Mouse (Mus musculus) spleen, postnatal 14 days (tissue): ENCODE results near the gene Ppp4r1.

ENCODE experiments used
- DNase-seq, 2 experiments: peaks; one replicate each; pipeline ENCODE4 v3.0.0; 2021 to 2022; ENCODE audit warnings: low spot score in 2 of 2

The Ppp4r1 gene

GRCm38 (mm10) chr17:65802026-65802425, 19.7 kb downstream of the Ppp4r1 start:
- no peak for DNase-seq

DNA sequence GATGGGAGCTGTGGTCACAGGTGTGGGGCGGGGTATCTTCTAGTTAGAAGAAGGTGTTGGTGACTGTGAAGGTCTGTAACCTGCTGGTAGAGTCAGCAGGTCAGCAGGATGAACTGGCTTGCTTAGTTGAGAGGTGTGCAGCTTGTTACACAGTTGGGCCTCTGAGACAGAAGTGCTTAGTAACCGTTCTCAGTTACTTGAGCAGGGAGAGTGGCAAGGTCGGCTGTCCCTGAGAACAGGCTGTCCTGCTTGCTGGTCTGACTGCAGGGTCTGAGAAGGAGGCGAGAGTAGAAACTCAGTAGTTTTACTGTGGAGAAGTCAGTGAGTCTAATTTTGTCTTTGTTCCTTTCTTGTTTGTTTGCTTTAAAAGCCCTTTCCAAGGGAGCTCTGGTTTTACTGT, 23.6 kb downstream of the Ppp4r1 start:
- DNase-seq = no peak

DNA sequence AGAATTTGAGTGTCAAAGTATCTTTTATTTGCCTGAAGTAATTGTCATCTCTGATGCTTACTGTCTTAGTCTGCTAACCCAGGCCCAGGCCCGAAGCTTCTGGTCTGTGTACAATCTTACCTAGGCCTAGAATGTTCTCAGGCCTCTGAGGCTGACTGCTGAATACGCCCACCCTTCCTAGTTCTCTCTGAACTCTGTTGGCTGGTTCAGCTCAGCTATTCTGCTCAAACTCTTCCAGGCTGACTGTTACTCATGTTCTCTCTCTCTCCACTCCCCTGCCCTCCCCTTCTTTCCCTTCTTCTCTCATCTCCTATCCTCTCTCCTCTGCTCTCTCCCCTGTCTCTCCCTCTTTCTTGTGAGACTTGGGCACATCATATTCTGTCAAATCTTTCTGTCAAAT, 24.0 kb downstream of the Ppp4r1 start:
- DNase-seq = no peak

- DNase-seq = no peak
These were observed 28.7 kb downstream of the Ppp4r1 start for GRCm38 (mm10) chr17:65811032-65811431.

DNA sequence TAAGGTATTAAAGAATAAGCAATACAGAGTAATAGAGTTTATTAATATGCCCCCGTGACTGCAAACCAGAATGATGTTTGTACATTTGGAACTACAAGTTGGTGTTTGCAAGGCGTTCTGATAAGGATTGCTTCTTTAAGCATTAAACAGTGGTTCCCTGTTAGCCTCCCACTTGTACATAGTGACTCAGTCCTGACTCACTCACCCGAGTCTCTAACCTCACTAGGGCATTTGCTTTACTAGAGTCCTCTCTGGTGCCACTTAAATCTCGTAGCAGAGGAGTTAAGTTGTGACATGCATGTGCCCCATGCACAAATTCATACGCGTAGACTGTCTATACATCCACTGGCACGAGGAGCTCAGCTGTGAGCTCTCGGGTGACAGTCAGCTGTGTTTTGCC, 31.4 kb downstream of the Ppp4r1 start:
- DNase-seq = no peak

- DNase-seq = no peak
These were observed 37.8 kb downstream of the Ppp4r1 start for GRCm38 (mm10) chr17:65820197-65820596.

GRCm38 (mm10) chr17:65822423-65822822, 40.0 kb downstream of the Ppp4r1 start:
- DNase-seq = no peak

GRCm38 (mm10) chr17:65824246-65824645, 41.9 kb downstream of the Ppp4r1 start:
- DNase-seq = no peak

DNA sequence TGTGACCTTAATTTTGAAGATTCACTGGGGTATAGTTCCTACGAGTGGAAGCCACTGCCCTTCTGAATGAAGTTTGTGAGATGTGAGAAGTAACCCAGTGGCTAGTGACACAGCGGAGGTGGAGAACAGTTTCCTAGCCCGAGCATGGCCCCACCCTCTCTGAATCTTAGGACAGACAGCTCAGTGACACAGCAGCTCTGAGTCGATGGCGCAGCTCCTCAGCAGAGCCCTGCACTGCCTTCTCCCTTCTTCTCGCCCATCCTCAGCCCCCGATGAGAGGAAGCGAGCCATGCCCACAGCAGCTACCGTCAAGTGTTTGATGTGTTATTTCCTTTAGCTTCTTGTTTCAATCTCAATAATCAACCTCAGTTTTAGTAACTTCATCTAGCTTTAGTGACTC, 43.9 kb downstream of the Ppp4r1 start:
- DNase-seq = no peak

- DNase-seq = no peak
These were observed 44.9 kb downstream of the Ppp4r1 start for GRCm38 (mm10) chr17:65827119-65827840.

DNA sequence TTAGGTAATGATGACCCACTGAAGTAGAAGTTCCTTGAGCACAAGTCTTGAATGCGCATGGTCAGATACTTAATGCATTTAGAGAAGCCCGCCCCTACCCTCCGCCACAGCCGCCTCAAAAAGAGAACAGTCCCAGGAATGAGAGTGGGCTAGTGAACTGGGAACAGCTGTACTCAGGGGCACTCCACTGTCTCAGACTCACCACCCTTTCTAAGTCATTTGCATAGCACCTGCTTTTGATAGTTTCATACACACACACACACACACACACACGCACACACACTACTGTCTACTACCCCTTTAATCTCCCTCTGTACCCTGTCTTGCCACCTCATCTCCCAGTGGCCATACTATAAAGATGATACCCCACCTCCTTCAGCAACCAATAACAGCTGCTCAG, 45.5 kb downstream of the Ppp4r1 start:
- no peak for DNase-seq

DNA sequence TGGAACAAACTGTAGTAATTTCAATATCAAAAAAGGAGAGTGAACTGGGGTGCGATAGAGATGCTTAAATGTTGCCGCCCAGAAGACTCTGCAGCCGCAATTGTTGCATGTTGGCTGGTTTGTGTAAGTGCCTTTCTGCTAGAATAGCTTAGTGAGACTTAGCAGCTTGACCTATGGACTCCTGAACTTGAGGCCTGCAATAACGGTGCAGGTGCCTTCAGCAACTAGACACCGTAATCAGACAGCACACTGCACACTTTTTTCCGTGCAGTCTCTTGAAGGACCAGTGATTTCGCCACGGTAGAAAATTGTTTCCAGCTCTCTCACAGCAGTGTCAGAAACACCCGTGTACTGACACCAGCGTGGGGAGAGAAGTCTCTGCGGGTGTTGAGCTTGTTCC, 46.6 kb downstream of the Ppp4r1 start:
- no peak for DNase-seq

DNA sequence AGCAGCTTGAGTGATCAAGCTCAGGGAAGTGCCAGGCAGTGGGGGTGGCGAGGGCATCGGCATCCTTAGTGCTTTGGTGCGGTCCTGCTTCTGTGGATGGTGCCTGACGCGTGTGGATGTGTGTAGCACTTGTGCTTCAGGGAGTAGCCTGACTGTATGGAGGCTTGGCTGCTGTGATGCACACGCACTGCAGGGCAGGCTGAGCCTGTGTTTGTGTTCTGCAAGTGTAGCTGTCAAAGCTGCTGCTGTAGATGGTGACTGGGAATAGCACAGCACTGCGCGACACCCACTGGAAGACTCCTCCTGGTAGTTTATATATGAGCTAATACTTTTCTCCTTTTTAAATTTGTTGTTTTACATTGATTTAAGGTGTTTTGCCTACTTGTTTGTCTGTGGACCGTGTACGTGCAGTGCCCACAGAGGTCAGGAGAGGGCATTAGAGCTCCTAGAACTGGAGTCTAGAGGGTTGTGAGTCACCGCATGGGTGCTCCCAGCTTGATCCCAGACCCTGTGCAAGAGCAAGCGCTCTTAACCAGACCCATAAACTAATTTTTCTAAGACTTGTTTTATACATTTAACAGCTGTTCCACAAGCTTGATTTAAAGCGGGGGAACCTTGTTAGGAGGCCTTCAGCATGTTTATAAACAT, 48.0 kb downstream of the Ppp4r1 start:
- no peak for DNase-seq

DNA sequence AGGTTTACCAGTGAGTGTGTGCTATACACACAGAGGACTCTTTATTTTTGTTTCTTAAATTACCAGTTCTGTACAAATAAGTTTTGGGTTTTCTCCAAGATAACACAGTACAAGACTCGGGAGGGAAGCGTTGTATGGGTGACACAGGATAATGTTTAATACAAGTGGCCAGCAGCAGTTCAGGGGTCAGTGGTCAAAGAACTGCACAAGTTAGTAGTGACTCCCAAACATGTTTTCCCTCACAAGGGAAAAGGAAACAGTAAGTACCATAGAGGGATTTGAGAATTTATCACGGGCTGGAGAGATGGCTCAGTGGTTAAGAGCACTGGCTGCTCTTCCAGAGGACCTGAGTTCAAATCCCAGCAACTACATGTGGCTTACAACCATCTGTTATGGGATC, 51.5 kb downstream of the Ppp4r1 start:
- DNase-seq = no peak

- DNase-seq = no peak
These were observed 54.4 kb downstream of the Ppp4r1 start for GRCm38 (mm10) chr17:65836746-65837145.

- DNase-seq = no peak
These were observed 57.3 kb downstream of the Ppp4r1 start for GRCm38 (mm10) chr17:65839541-65840256.

DNA sequence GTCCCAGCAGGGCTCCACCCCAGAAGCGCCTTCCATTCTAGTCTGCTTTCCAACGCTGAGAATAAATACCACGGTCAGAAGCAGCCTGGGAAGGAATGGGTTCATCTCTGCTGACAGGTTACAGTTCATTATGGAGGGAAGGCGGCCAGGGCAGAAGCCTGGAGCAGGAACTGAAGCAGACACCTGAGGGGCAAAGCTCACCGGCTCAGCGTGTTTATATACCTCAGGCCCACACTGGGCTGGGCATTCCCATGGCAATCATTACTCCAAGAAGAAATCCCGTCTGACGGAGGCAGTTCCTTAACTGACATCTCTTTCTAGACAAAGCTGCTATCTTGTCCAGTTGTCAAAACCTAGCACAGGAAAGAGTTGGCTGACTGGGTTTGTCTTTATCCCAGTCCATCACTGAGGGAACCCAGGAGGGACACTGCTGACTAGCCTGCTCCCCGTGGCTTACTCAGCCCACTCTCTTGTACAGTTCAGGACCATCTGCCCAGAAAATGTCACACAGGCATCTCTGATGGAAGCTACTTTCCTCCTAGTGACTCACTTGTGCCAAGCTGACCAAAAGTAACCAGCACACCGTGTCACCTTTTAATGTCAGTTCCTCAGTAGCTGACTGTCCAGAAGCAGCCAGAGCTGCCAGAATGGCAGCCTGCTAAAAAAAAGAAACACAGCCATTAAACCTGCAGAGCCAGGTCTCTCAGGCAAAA, 60.5 kb downstream of the Ppp4r1 start:
- DNase-seq = no peak

GRCm38 (mm10) chr17:65845423-65845822, 63.0 kb downstream of the Ppp4r1 start:
- no peak for DNase-seq

- DNase-seq = no peak
These were observed 65.5 kb downstream of the Ppp4r1 start for GRCm38 (mm10) chr17:65847694-65848449.

- DNase-seq = no peak
These were observed 68.1 kb downstream of the Ppp4r1 start for GRCm38 (mm10) chr17:65850487-65850886.

DNA sequence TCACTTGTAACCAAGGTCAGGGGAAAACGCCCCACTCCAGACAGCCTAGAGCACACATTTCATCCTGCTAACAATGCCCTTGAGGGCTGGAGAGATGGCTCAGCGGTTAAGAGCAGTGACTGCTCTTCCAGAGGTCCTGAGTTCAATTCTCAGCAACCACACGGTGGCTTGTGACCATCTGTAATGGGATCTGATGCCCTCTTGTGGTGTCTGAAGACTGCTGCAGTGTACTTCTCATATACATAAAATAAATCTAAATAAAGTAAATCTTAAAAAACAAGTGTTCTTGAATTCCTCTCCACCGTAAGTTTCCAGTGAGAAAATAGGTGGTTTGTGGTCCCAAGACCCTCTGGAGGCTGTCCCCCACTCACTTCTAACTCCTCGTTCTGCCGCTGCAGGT, 69.4 kb downstream of the Ppp4r1 start:
- DNase-seq = no peak

DNA sequence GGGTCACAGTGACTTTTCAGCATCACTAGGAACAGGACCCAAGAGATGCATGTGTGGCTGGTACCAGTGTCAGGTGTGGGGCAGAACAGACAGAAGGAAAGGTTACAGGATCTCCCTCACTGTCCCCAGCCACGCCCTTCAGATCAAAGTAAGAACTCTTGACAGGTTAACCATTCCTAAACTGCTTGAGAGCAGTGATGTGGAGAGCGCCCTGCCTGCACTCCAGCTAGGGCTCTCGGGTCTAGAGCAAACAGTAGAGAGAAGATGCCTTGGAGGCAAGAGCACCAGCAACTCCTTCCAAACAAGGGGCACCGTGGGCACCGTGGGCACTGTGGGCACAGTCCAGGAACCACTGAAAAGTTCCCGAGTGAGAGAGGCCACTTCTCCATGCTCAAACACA, 71.0 kb downstream of the Ppp4r1 start:
- no peak for DNase-seq
